Mouse (Mus musculus) forebrain, postnatal 0 days (tissue): ENCODE data around the gene Ap2s1. TPM values are rescaled to one million over a fixed set of nuclear protein-coding genes. Genes with fewer than 3 reads are reported as not detected.

Experiments used
- ATAC-seq: fragments of 200-750 bp; cut with Nextera tagmentation; 2 replicates; pipeline ENCODE4 v1.8.0; 2017; ENCODE audit warnings: mild to moderate bottlenecking, moderate library complexity
- DNase-seq: peaks from one replicate; pipeline ENCODE4 v3.0.0-alpha.2; 2015
- H3K27ac ChIP-seq: fragments of 300-500 bp; sonication (generic); 2 replicates; pipeline ENCODE4 v1.5.1; 2014; ENCODE audit warnings: low read depth, mild to moderate bottlenecking, antibody characterized with exemption, low read length, moderate library complexity, mixed read lengths
- H3K27me3 ChIP-seq: fragments of 300-500 bp; sonication (generic); 2 replicates; pipeline ENCODE4 v1.6.1; 2014; ENCODE audit warnings: mild to moderate bottlenecking, low read length, mixed read lengths; ENCODE audit not compliant: insufficient read depth
- H3K36me3 ChIP-seq: fragments of 300-500 bp; sonication (generic); 2 replicates; pipeline ENCODE4 v1.6.1; 2014; ENCODE audit warnings: mild to moderate bottlenecking, moderate library complexity; ENCODE audit not compliant: insufficient read depth
- H3K4me1 ChIP-seq: fragments of 300-500 bp; sonication (generic); 2 replicates; pipeline ENCODE4 v1.6.1; 2014; ENCODE audit warnings: antibody characterized with exemption; ENCODE audit not compliant: insufficient read depth
- H3K4me2 ChIP-seq: fragments of 300-500 bp; sonication (generic); 2 replicates; pipeline ENCODE4 v1.6.1; 2014; ENCODE audit warnings: low read depth, mild to moderate bottlenecking, moderate library complexity
- H3K4me3 ChIP-seq: fragments of 300-500 bp; sonication (generic); 2 replicates; pipeline ENCODE4 v1.5.1; 2014; ENCODE audit warnings: low read depth, low read length, mixed read lengths
- H3K9ac ChIP-seq: fragments of 300-500 bp; sonication (generic); 2 replicates; pipeline ENCODE4 v1.6.1; 2014; ENCODE audit warnings: mild to moderate bottlenecking
- H3K9me3 ChIP-seq: fragments of 300-500 bp; sonication (generic); 2 replicates; pipeline ENCODE4 v1.6.1; 2016; ENCODE audit warnings: low read length
- CTCF ChIP-seq: sonication (generic); IDR thresholded peaks from 2 replicates; pipeline ENCODE4 v1.5.1; 2016; ENCODE audit warnings: antibody characterized with exemption, control low read depth, low read depth
- WGBS: fragments of 180-500 bp; shearing (Covaris S2); extraction: QIAGEN DNeasy Blood & Tissue Kit; methylation state at CpG from one replicate; pipeline ENCODE4 v1.1.7; 2014; 5-methylcytosine and 5-hydroxymethylcytosine counted together
- polyA plus RNA-seq: library from polyadenylated mRNA; unstranded; fragments of >200 nt; fragmentation: Nextera tagmentation; extraction: Ambion mirVana; gene quantifications from 2 replicates; pipeline ENCODE4 v1.2.1, GENCODE M21; 2015
- total RNA-seq: library from RNA; depleted of rRNA; stranded (reverse); fragments of >200 nt; gene quantifications from 2 replicates; pipeline ENCODE4 v1.2.3, GENCODE M21; 2014; rRNA removed

The Ap2s1 gene
- total and polyA plus RNA-seq, 2 experiments from 2014 or later: 519 to 566 TPM

- Histone ChIP-seq H3K9me3 (no peaks in the 10 kb centered on the region), H3K4me2 (peak overlapping the region; percentile 83; the same call in 1 of the 2 replicates), H3K4me3 (no peak overlapping the region), H3K27me3 (peaks cover 3% of the 10 kb centered on the region), H3K36me3 (no peaks in the 10 kb centered on the region), H3K9ac (no peak overlapping the region), H3K4me1 (no peaks in the 10 kb centered on the region; the same call in 1 of the 2 replicates), H3K27ac (no peak overlapping the region)
- DNase-seq (no peak), ATAC-seq (no peak)
- no peak for TF ChIP-seq CTCF
- WGBS: 33% methylated on average over 10 of the region's 10 CpGs
Observed at GRCm38 (mm10) chr7:16783224-16783688, 45.0 kb downstream of the Ap2s1 start.

GRCm38 (mm10) chr7:16783758-16784415, 45.7 kb downstream of the Ap2s1 start:
- no peaks in the 10 kb centered on the region for H3K36me3 ChIP-seq
- no peaks in the 10 kb centered on the region; the same call in 1 of the 2 replicates for H3K4me1 ChIP-seq
- no peak for TF ChIP-seq CTCF
- H3K9ac ChIP-seq: no peak overlapping the region
- H3K4me2 ChIP-seq: no peak overlapping the region
- no peaks in the 10 kb centered on the region for H3K9me3 ChIP-seq
- peaks cover 3% of the 10 kb centered on the region for H3K27me3 ChIP-seq
- WGBS: 41% methylated on average over 17 of the region's 17 CpGs
- no peak for ATAC-seq
- H3K27ac ChIP-seq: no peak overlapping the region
- no peak for DNase-seq
- H3K4me3 ChIP-seq: no peak overlapping the region

- no peak overlapping the region for H3K27ac ChIP-seq
- no peaks in the 10 kb centered on the region; the same call in 1 of the 2 replicates for H3K4me1 ChIP-seq
- no peaks in the 10 kb centered on the region for H3K9me3 ChIP-seq
- H3K4me3 ChIP-seq: no peak overlapping the region
- no peak for DNase-seq
- no peak for TF ChIP-seq CTCF
- H3K36me3 ChIP-seq: no peaks in the 10 kb centered on the region
- H3K27me3 ChIP-seq: peaks cover 3% of the 10 kb centered on the region
- ATAC-seq: no peak
- 71% methylated on average over 10 of the region's 10 CpGs for WGBS
- no peak overlapping the region for H3K4me2 ChIP-seq
- no peak overlapping the region for H3K9ac ChIP-seq
Observed at GRCm38 (mm10) chr7:16784498-16784976, 46.3 kb downstream of the Ap2s1 start.

- no peaks in the 10 kb centered on the region for H3K36me3 ChIP-seq
- H3K4me2 ChIP-seq: no peak overlapping the region
- no peak overlapping the region for H3K4me3 ChIP-seq
- no peak overlapping the region for H3K9ac ChIP-seq
- H3K27ac ChIP-seq: no peak overlapping the region
- H3K9me3 ChIP-seq: no peaks in the 10 kb centered on the region
- no peaks in the 10 kb centered on the region; the same call in 1 of the 2 replicates for H3K4me1 ChIP-seq
- 87% methylated on average over 8 of the region's 8 CpGs for WGBS
- no peak for TF ChIP-seq CTCF
- ATAC-seq (no peak), DNase-seq (no peak)
- peaks cover 3% of the 10 kb centered on the region for H3K27me3 ChIP-seq
Observed at GRCm38 (mm10) chr7:16785541-16786083, 47.4 kb downstream of the Ap2s1 start.

- H3K9me3 ChIP-seq: no peaks in the 10 kb centered on the region
- WGBS: 81% methylated on average over 5 of the region's 5 CpGs
- no peaks in the 10 kb centered on the region for H3K27me3 ChIP-seq
- TF ChIP-seq CTCF: no peak
- ATAC-seq: no peak
- H3K9ac ChIP-seq: no peak overlapping the region
- no peak overlapping the region for H3K4me3 ChIP-seq
- no peak overlapping the region for H3K27ac ChIP-seq
- DNase-seq: no peak
- no peaks in the 10 kb centered on the region for H3K4me1 ChIP-seq
- H3K36me3 ChIP-seq: no peaks in the 10 kb centered on the region
- H3K4me2 ChIP-seq: no peak overlapping the region
Observed at GRCm38 (mm10) chr7:16792316-16792715, 54.1 kb downstream of the Ap2s1 start.

GRCm38 (mm10) chr7:16793010-16793725, 55.0 kb downstream of the Ap2s1 start:
- DNase-seq (no peak), ATAC-seq (no peak)
- H3K4me3 ChIP-seq: no peak overlapping the region
- no peaks in the 10 kb centered on the region for H3K27me3 ChIP-seq
- H3K9ac ChIP-seq: no peak overlapping the region
- H3K4me1 ChIP-seq: no peaks in the 10 kb centered on the region
- no peak overlapping the region for H3K27ac ChIP-seq
- no peak overlapping the region for H3K4me2 ChIP-seq
- TF ChIP-seq CTCF: no peak
- H3K9me3 ChIP-seq: no peaks in the 10 kb centered on the region
- no peaks in the 10 kb centered on the region for H3K36me3 ChIP-seq
- WGBS: 95% methylated on average over 19 of the region's 19 CpGs

- ATAC-seq: no peak
- no peak for TF ChIP-seq CTCF
- no peak for DNase-seq
Observed at GRCm38 (mm10) chr7:16794886-16795285, 56.7 kb downstream of the Ap2s1 start.

More at GRCm38 (mm10) chr7:16794886-16795285, 56.7 kb downstream of the Ap2s1 start:
- no peak overlapping the region for H3K27ac ChIP-seq
- no peak overlapping the region for H3K4me3 ChIP-seq
- H3K9ac ChIP-seq: no peak overlapping the region
- no peaks in the 10 kb centered on the region for H3K9me3 ChIP-seq
- no peaks in the 10 kb centered on the region for H3K36me3 ChIP-seq
- no peak overlapping the region for H3K4me2 ChIP-seq
- no peaks in the 10 kb centered on the region for H3K4me1 ChIP-seq
- H3K27me3 ChIP-seq: no peaks in the 10 kb centered on the region
- WGBS: 93% methylated on average over 5 of the region's 5 CpGs

Other genes starting within 250 kb of the Ap2s1 start
- 133 and 149 TPM in 2 replicates for gene Arhgap35, start 123.4 kb upstream of the Ap2s1 start, total RNA-seq
- gene Arhgap35, start 123.4 kb upstream of the Ap2s1 start, polyA plus RNA-seq: 20.6 and 27.0 TPM in 2 replicates
- gene Ceacam15, start 62.7 kb upstream of the Ap2s1 start, total RNA-seq: not detected in 2 replicates
- gene Ceacam15, start 62.7 kb upstream of the Ap2s1 start, polyA plus RNA-seq: not detected in 2 replicates
- not detected in 2 replicates for gene Ceacam9, start 16.5 kb upstream of the Ap2s1 start, total RNA-seq
- 0.13 and 0.18 TPM in 2 replicates for gene Ceacam9, start 16.5 kb upstream of the Ap2s1 start, polyA plus RNA-seq
- 6.3 and 9.3 TPM in 2 replicates for gene Slc1a5, start 42.9 kb downstream of the Ap2s1 start, total RNA-seq
- gene Slc1a5, start 42.9 kb downstream of the Ap2s1 start, polyA plus RNA-seq: 7.2 and 7.5 TPM in 2 replicates
- gene Strn4, start 77.5 kb downstream of the Ap2s1 start, total RNA-seq: 240 and 243 TPM in 2 replicates
- gene Strn4, start 77.5 kb downstream of the Ap2s1 start, polyA plus RNA-seq: 168 and 169 TPM in 2 replicates
- 40.0 and 54.6 TPM in 2 replicates for gene Fkrp, start 78.3 kb downstream of the Ap2s1 start, total RNA-seq
- gene Fkrp, start 78.3 kb downstream of the Ap2s1 start, polyA plus RNA-seq: 31.7 and 37.8 TPM in 2 replicates
- gene Prkd2, start 104.5 kb downstream of the Ap2s1 start, total RNA-seq: 2.9 and 3.9 TPM in 2 replicates
- 2.7 and 4.0 TPM in 2 replicates for gene Prkd2, start 104.5 kb downstream of the Ap2s1 start, polyA plus RNA-seq
- gene Dact3, start 136.9 kb downstream of the Ap2s1 start, total RNA-seq: 69.0 and 70.3 TPM in 2 replicates
- 7.8 and 8.6 TPM in 2 replicates for gene Dact3, start 136.9 kb downstream of the Ap2s1 start, polyA plus RNA-seq
- gene Gng8, start 153.4 kb downstream of the Ap2s1 start, total RNA-seq: not detected in 2 replicates
- 9.3 and 16.4 TPM in 2 replicates for gene Gng8, start 153.4 kb downstream of the Ap2s1 start, polyA plus RNA-seq
- 0.15 TPM in 1 of 2 replicates, not detected in the other for gene Ptgir, start 168.1 kb downstream of the Ap2s1 start, total RNA-seq
- gene Ptgir, start 168.1 kb downstream of the Ap2s1 start, polyA plus RNA-seq: 0.08 and 0.09 TPM in 2 replicates
- gene Calm3, start 185.7 kb downstream of the Ap2s1 start, total RNA-seq: 1,323 and 1,444 TPM in 2 replicates
- 403 and 424 TPM in 2 replicates for gene Calm3, start 185.7 kb downstream of the Ap2s1 start, polyA plus RNA-seq
- 98.9 and 133 TPM in 2 replicates for gene Pnmal2, start 206.3 kb downstream of the Ap2s1 start, total RNA-seq
- gene Pnmal2, start 206.3 kb downstream of the Ap2s1 start, polyA plus RNA-seq: 87.5 and 134 TPM in 2 replicates
- gene Pnmal1, start 221.3 kb downstream of the Ap2s1 start, total RNA-seq: 53.4 and 64.8 TPM in 2 replicates
- 51.1 and 61.5 TPM in 2 replicates for gene Pnmal1, start 221.3 kb downstream of the Ap2s1 start, polyA plus RNA-seq
- gene Gm42372, start 244.7 kb downstream of the Ap2s1 start, total RNA-seq: 34.9 and 40.0 TPM in 2 replicates
- 4.0 and 5.9 TPM in 2 replicates for gene Gm42372, start 244.7 kb downstream of the Ap2s1 start, polyA plus RNA-seq